Mouse (Mus musculus): ENCODE data around the gene Olfr1178. TPM values are rescaled to one million over a fixed set of nuclear protein-coding genes. Genes with fewer than 3 reads are reported as not detected.

The Olfr1178 gene
- not detected for total RNA-seq (2021)

DNA sequence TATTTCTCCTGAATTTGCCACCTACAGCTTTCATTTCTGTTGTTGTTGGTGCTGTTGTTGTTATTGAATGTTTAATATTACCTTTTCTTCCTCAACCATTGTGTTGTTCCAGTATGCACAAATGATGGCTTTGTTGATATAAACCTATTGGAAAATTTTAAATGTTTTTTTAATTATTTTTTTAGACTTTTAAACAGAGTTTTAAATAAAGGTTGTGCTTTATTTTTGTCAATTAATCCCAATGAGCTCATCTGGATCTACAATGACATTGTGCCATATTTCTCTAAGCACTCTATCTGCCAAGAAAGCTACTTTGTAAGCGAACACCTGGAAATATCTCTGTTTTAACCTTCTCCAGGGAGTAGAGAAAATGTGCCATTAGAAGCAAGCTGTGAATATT, at the start of gene Olfr1178:
Gene Olfr1178, plus strand, starts transcription at position 301 of the 400 bp plus-strand sequence.
- intact Hi-C loops (cut with DNase I), result no loop called here
- DNase-seq (ENCODE audit: low spot score in 2 of 2), result no peak

DNA sequence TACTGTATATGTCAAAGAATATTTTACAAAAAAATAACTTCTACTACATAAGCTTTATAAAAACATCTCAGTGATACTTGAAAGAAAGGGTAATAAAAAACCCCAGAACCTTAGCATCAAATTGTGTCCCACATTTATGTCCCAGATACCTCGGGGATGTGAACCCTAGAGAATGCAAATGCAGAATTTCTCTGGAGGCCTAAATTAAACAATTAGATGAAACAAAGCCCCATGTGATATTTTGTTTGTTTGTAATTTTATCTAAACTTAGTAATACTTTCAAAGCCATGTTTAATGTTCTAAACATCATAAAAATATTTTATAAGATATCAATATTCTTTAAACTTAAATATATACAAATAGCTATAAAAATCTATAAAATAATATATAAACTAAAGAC, 40.5 kb upstream of the Olfr1178 start, which contains the start of gene Olfr1177-ps:
Gene Olfr1177-ps, minus strand, starts transcription at position 101 of the 400 bp plus-strand sequence.
- intact Hi-C loops (cut with DNase I), result no loop called here
- DNase-seq (ENCODE audit: low spot score in 2 of 2), result no peak

DNA sequence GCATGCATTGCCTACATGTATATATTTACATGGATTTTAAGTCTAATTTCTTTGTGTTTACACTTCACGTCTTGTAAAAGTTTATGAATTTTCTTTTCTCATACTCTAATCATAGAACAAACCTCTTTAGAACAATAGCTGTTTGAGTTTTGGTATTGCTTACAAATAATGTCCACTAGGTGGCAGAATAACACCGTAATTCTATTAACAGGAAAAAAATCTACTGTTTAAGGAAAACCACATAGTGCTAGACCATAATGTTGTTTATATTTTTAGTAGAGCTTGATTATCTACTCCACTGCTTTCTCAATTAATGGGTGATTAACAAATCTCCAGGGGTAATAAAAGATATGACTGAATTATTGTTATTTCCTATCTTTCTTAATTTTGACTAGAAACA, 30.6 kb upstream of the Olfr1178 start:
- intact Hi-C loops (cut with DNase I), result loop anchor here (5.0 kb wide), 1 partner anchor 1186 kb away; no protein-coding TSS in a partner anchor
- no peak for DNase-seq (ENCODE audit: low spot score in 2 of 2)

DNA sequence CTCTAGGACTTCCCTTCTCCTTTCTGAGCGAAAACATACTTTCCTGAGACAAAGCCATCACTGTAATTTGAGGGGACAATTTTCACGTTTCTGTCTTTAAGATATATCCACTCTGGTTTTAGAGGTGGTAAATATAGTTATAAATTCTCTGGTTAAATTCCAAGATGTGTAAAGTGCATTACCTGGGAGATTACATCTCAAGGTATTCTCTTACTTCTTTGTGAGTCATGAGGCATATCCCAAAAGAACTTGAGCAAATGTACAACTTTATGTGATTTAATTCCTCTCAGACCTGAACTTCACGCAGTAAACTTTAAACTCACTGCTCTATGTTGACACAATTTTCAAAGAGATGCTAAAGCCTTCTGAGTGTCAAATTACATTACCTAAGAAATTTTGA, 19.5 kb downstream of the Olfr1178 start, which contains the start of gene Olfr1179:
Gene Olfr1179, minus strand, starts transcription at position 101 of the 400 bp plus-strand sequence.
- intact Hi-C loops (cut with DNase I), result no loop called here
- DNase-seq (ENCODE audit: low spot score in 2 of 2), result no peak

DNA sequence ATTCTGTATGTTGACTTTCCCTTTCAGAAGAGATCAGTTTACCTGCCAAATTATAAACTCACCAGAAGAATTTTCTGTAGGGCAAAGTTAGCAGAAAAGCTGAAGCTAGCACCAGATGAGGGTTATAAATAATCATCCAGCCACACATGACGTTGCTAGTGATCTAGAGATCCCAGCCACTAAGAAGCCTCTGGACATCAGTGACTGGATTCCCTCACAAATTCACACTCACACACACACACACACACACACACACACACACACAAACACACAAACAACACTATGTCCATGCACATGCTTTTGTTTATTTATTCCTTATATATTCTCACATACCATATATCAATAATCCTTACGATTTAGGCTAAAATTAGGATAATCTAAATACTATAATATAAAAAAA, 32.2 kb downstream of the Olfr1178 start, which contains the start of gene Olfr1180:
Gene Olfr1180, minus strand, starts transcription at position 101 of the 400 bp plus-strand sequence.
- DNase-seq (ENCODE audit: low spot score in 2 of 2), result no peak
- intact Hi-C loops (cut with DNase I), result no loop called here

DNA sequence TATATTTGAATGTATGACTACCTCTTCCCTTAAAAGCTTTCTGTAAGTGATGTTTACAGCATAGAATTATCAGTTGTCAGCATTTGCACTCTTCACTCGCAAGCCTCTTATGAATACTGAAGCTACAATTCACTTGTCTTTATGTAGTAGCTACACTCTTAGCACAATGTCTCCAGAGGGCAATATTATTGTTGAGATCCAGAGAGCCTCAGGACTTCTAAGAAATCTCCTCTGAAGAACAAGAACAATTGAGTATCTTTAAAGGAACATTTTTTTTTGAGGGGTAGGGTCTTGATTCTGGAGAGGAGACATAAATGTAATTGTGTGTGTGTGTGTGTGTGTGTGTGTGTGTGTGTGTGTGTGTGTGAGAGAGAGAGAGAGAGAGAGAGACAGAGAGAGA, 39.2 kb downstream of the Olfr1178 start, which contains the start of gene Olfr1181:
Gene Olfr1181, minus strand, starts transcription at position 101 of the 400 bp plus-strand sequence.
- intact Hi-C loops (cut with DNase I), result no loop called here
- no peak for DNase-seq (ENCODE audit: low spot score in 2 of 2)

DNA sequence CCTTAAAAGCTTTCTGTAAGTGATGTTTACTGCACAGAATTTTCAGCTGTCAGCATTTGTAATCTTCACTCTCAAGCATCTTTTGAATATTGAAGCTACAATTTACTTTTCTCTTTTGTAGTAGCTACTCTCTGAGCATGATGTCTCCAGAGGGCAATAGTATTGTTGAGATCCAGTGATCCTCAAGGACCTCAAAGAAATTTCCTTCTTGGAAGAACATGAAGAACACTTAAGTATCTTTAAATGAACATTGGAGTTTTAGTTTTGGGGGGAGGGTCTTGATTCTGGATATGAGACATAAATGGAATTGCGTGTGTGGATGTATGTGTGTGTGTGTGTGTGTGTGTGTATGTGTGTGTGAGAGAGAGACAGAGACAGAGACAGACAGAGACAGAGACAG, 62.2 kb downstream of the Olfr1178 start, which contains the start of gene Gm13757:
Gene Gm13757, minus strand, starts transcription at position 101 of the 400 bp plus-strand sequence.
- no peak for DNase-seq (ENCODE audit: low spot score in 2 of 2)
- intact Hi-C loops (cut with DNase I), result no loop called here

Other genes with a start within 250 kb of the Olfr1178 start
- not detected for gene Olfr1167, start 231.9 kb upstream of the Olfr1178 start, total RNA-seq (2021)
- not detected for gene Olfr1168, start 205.2 kb upstream of the Olfr1178 start, total RNA-seq (2021)
- not detected for gene Olfr1170, start 158.7 kb upstream of the Olfr1178 start, total RNA-seq (2021)
- not detected for gene Olfr1173, start 107.2 kb upstream of the Olfr1178 start, total RNA-seq (2021)
- not detected for gene Olfr1174-ps, start 71.9 kb upstream of the Olfr1178 start, total RNA-seq (2021)
- not detected for gene Olfr1175-ps, start 59.8 kb upstream of the Olfr1178 start, total RNA-seq (2021)
- not detected for gene Olfr1176, start 50.3 kb upstream of the Olfr1178 start, total RNA-seq (2021)
- gene Olfr1177-ps, start 40.6 kb upstream of the Olfr1178 start, total RNA-seq (2021), result not detected
- gene Olfr1179, start 19.4 kb downstream of the Olfr1178 start, total RNA-seq (2021), result not detected
- not detected for gene Olfr1180, start 32.1 kb downstream of the Olfr1178 start, total RNA-seq (2021)
- not detected for gene Olfr1181, start 39.1 kb downstream of the Olfr1178 start, total RNA-seq (2021)
- gene Gm13757, start 62.1 kb downstream of the Olfr1178 start, total RNA-seq (2021), result not detected
- not detected for gene Olfr1183, start 67.8 kb downstream of the Olfr1178 start, total RNA-seq (2021)
- not detected for gene Olfr1184, start 96.5 kb downstream of the Olfr1178 start, total RNA-seq (2021)
- gene Olfr1185-ps1, start 106.3 kb downstream of the Olfr1178 start, total RNA-seq (2021), result not detected
- not detected for gene Olfr1186, start 131.5 kb downstream of the Olfr1178 start, total RNA-seq (2021)
- not detected for gene Olfr1188, start 169.9 kb downstream of the Olfr1178 start, total RNA-seq (2021)
- not detected for gene Olfr1189, start 199.4 kb downstream of the Olfr1178 start, total RNA-seq (2021)

Measured in left cerebral cortex, postnatal 36 days (tissue).